Mouse (Mus musculus) thymus, adult 2 months (tissue): Measurements from ENCODE around the gene Mmp25.

ENCODE experiments used
- CTCF ChIP-seq: fragments of 200-500 bp; IDR thresholded peaks from 2 replicates; pipeline ENCODE4 v1.5.1; 2012; ENCODE audit warnings: mild to moderate bottlenecking, control low read depth, low read length, moderate library complexity, borderline replicate concordance; ENCODE audit not compliant: control insufficient read depth, poor library complexity, insufficient read depth; ENCODE audit errors: extremely low read depth
- POLR2A ChIP-seq: fragments of 200-500 bp; IDR thresholded peaks from 2 replicates; pipeline ENCODE4 v1.6.1; 2012; ENCODE audit warnings: mild to moderate bottlenecking, low read length, control low read depth, moderate library complexity; ENCODE audit not compliant: control insufficient read depth, poor library complexity, insufficient read depth; ENCODE audit errors: extremely low read depth

DNA sequence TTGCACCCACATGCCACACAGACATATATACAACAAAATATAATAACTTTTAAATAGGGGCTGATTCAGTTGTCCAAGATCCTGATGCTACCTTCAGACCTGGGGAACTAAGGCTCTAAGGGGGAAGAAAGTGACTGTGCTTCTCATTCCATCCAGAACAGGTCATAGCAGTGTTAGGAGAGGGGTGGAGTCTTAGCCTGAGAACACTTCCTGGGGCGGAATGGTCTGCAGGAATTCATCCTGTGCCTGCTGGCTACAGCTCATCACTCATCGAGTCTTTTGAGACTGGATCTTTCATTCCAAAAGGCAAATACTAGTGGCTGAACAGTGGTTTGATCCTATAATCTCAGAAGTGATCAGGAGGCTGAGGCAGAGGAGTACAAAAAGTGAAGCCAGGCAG is 57.8 kb downstream of the Mmp25 start:
- TF ChIP-seq CTCF (no peak), POLR2A (no peak)
